In the genomic region with DNA sequence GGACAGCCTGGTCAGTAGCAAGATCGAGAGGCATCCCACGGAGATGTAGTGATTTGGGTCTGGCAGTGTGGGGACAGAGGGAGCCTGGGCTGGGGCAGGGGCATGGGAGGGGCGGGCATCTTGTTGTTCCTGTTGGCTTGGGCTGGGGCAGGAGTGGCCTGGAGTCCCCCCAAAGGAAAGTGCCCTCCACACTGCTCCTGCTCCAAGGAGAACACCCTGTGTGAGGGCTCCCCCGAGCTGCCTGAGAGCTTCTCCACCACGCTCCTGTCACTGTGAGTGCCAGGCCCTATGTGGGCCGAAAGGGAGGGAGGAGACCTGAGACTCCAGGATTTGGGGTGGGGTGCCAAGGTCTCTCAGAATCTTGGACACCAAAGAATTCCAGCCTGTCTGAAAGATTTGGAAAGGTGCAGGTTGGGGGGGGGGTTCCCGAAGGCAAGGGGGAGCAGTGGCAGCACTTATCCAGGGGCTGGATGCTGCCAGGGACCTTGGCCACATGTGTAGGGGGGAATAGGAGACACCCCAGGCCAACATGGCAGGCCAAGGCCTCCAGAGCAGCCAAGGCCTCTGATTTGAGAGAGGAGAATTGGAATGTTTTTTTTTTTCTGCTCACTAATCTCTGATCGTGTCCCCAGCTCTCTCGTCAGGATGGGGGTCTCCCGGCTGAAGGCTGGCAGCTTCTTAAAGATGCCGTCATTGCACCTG, we compare ENCODE assay signal across 17 mouse cellular contexts. TPM values are rescaled to one million over a fixed set of nuclear protein-coding genes. Genes with fewer than 3 reads are reported as not detected.
DNase-seq lines count a peak whose midpoint lies in the region; ATAC-seq and TF ChIP-seq lines count a peak whose summit lies in the region.
"Had no signal": no experiment of that assay in that cellular context is flagged by ENCODE, and none has a peak within 500 bp of the region (broad histone marks: within the 10 kb centered on the region; RNA-seq: fewer than 3 reads in every experiment).

No protein-coding gene starts in this region.

- TF ChIP-seq POLR2A in testis, adult 2 months (IDR thresholded peaks at IDR 0.05; ENCODE audit: control insufficient read depth, low read depth, low read length), result no peak
- no peak for TF ChIP-seq POLR2A in kidney, adult 2 months (IDR thresholded peaks at IDR 0.05; ENCODE audit: low read depth, low read length)

- H3K9me3 ChIP-seq in intestine, embryonic 16.5 days (ENCODE audit: control insufficient read depth, low read length), result no peaks in the 10 kb centered on the region
- H3K9me3 ChIP-seq in intestine, postnatal 0 days (ENCODE audit: control insufficient read depth), result no peaks in the 10 kb centered on the region
- H3K9me3 ChIP-seq: heart, embryonic 13.5 days; limb, embryonic 13.5 days had no signal

- ATAC-seq in intestine, embryonic 16.5 days, result no peak
- no peak for ATAC-seq in intestine, postnatal 0 days
- ATAC-seq: liver, postnatal 0 days had no signal

- no peaks in the 10 kb centered on the region for H3K36me3 ChIP-seq in intestine, embryonic 16.5 days (ENCODE audit: control insufficient read depth, insufficient read depth, low read length)
- H3K36me3 ChIP-seq in intestine, postnatal 0 days (ENCODE audit: control insufficient read depth, insufficient read depth), result no peaks in the 10 kb centered on the region
- H3K36me3 ChIP-seq in testis, adult 2 months (ENCODE audit: control insufficient read depth, insufficient read depth, low read length), result no peaks in the 10 kb centered on the region
- no peaks in the 10 kb centered on the region for H3K36me3 ChIP-seq in kidney, adult 2 months (ENCODE audit: control insufficient read depth, insufficient read depth, low read length)
- H3K36me3 ChIP-seq: heart, embryonic 13.5 days; limb, embryonic 13.5 days had no signal

- H3K9ac ChIP-seq in intestine, embryonic 16.5 days (ENCODE audit: low read depth, low read length), result 0 out of 2 replicates have a peak overlapping the region, but pooled peaks have one; percentile 14
- no peak overlapping the region for H3K9ac ChIP-seq in intestine, postnatal 0 days (ENCODE audit: low read depth, low read length)
- H3K9ac ChIP-seq: heart, embryonic 13.5 days; limb, embryonic 13.5 days; liver, postnatal 0 days had no signal

- H3K4me1 ChIP-seq in intestine, embryonic 16.5 days (ENCODE audit: control insufficient read depth, insufficient read depth, low read length), result peaks cover 5% of the 10 kb centered on the region; the same call in 1 of the 2 replicates
- H3K4me1 ChIP-seq in intestine, postnatal 0 days (replicated peaks; ENCODE audit: control insufficient read depth, insufficient read depth, low read length), result no peaks in the 10 kb centered on the region
- H3K4me1 ChIP-seq in testis, adult 2 months (ENCODE audit: control insufficient read depth, insufficient read depth, low read length), result peaks cover 6% of the 10 kb centered on the region
- no peaks in the 10 kb centered on the region for H3K4me1 ChIP-seq in kidney, adult 2 months (ENCODE audit: control insufficient read depth, insufficient read depth, low read length)

- H3K4me2 ChIP-seq in intestine, embryonic 16.5 days (ENCODE audit: low read depth, low read length), result no peak overlapping the region
- H3K4me2 ChIP-seq in intestine, postnatal 0 days (replicated peaks; ENCODE audit: low read depth), result no peak overlapping the region
- H3K4me2 ChIP-seq: heart, embryonic 13.5 days; limb, embryonic 13.5 days had no signal

- H3K27ac ChIP-seq in intestine, embryonic 16.5 days (ENCODE audit: low read length), result no peak overlapping the region
- no peak overlapping the region for H3K27ac ChIP-seq in intestine, postnatal 0 days (ENCODE audit: low read depth, low read length)
- peak overlapping the region; percentile 37; the same call in 1 of the 2 replicates for H3K27ac ChIP-seq in testis, adult 2 months (ENCODE audit: control insufficient read depth, insufficient read depth, low read depth, low read length)
- no peak overlapping the region for H3K27ac ChIP-seq in kidney, adult 2 months (ENCODE audit: insufficient read depth, low read depth, low read length)
- H3K27ac ChIP-seq: heart, embryonic 13.5 days; limb, embryonic 13.5 days; macrophage had no signal

- peak; percentile 54 to 56 for DNase-seq in cerebellum, postnatal 10 days
- DNase-seq in cerebellum, postnatal 36 days, result no peak
- no peak for DNase-seq in testis, postnatal 14 days (ENCODE audit: low spot score)
- no peak for DNase-seq in kidney, adult 2 months
- no peak for DNase-seq in lung, postnatal 14 days
- DNase-seq: adrenal gland, adult 2 months; cerebellum, postnatal 25 days; gastrocnemius, postnatal 14 days; kidney, postnatal 14 days; liver, postnatal 0 days; thymus, adult 18-20 months had no signal

- no peaks in the 10 kb centered on the region for H3K27me3 ChIP-seq in intestine, embryonic 16.5 days (replicated peaks; ENCODE audit: control insufficient read depth, insufficient read depth, low read length)
- H3K27me3 ChIP-seq in intestine, postnatal 0 days (replicated peaks; ENCODE audit: control insufficient read depth, insufficient read depth, low read length), result no peaks in the 10 kb centered on the region
- no peaks in the 10 kb centered on the region for H3K27me3 ChIP-seq in testis, adult 2 months (ENCODE audit: control insufficient read depth, insufficient read depth, low read length)
- H3K27me3 ChIP-seq in kidney, adult 2 months (replicated peaks; ENCODE audit: control insufficient read depth, insufficient read depth, low read length), result no peaks in the 10 kb centered on the region
- H3K27me3 ChIP-seq: limb, embryonic 13.5 days had no signal

- WGBS in intestine, embryonic 16.5 days, result 75% methylated on average over 11 of the region's 11 CpGs
- 81% methylated on average over 11 of the region's 11 CpGs for WGBS in intestine, postnatal 0 days
- 81% methylated on average over 11 of the region's 11 CpGs for WGBS in kidney, adult 2 months

- H3K4me3 ChIP-seq in intestine, embryonic 16.5 days (ENCODE audit: low read length), result no peak overlapping the region
- H3K4me3 ChIP-seq in intestine, postnatal 0 days (ENCODE audit: low read depth, low read length), result no peak overlapping the region
- no peak overlapping the region for H3K4me3 ChIP-seq in testis, adult 2 months (ENCODE audit: control insufficient read depth, low read depth, low read length)
- H3K4me3 ChIP-seq in kidney, adult 2 months (ENCODE audit: insufficient read depth, low read depth, low read length), result no peak overlapping the region
- H3K4me3 ChIP-seq: heart, embryonic 13.5 days; limb, embryonic 13.5 days had no signal

- TF ChIP-seq CTCF in intestine, postnatal 0 days (IDR thresholded peaks at IDR 0.05; ENCODE audit: low read depth), result no peak
- no peak for TF ChIP-seq CTCF in testis, adult 2 months (IDR thresholded peaks at IDR 0.05; ENCODE audit: control insufficient read depth, insufficient read depth, insufficient replicate concordance, low read depth, low read length)
- no peak for TF ChIP-seq CTCF in kidney, adult 2 months (conservative IDR thresholded peaks at IDR 0.05; ENCODE audit: insufficient read depth, insufficient read length, low read depth, low read length)

RNA-seq across cellular contexts. Expression of gene Lgi4, which starts 0.9 kb away (rescaled TPM):
- 0.83 and 1.4 TPM in 2 replicates for polyA plus RNA-seq in intestine, embryonic 16.5 days (2015; fragmentation: Nextera tagmentation; extraction: Ambion mirVana)
- 0.70 and 0.78 TPM in 2 replicates for polyA plus RNA-seq in intestine, postnatal 0 days (2015; fragmentation: Nextera tagmentation; extraction: Ambion mirVana)
- 2.0 TPM in 2 replicates for polyA plus RNA-seq in testis, adult 2 months (2012; rRNA removed)
- 0.99 and 2.2 TPM in 2 replicates for polyA plus RNA-seq in kidney, adult 2 months (2012; rRNA removed)
- polyA plus RNA-seq: liver, postnatal 0 days had no signal

RNA-seq across cellular contexts. Expression of gene Fxyd1, which starts 3.1 kb away (rescaled TPM):
- 62.6 and 71.9 TPM in 2 replicates for polyA plus RNA-seq in intestine, embryonic 16.5 days (2015; fragmentation: Nextera tagmentation; extraction: Ambion mirVana)
- 78.9 and 83.1 TPM in 2 replicates for polyA plus RNA-seq in intestine, postnatal 0 days (2015; fragmentation: Nextera tagmentation; extraction: Ambion mirVana)
- polyA plus RNA-seq in testis, adult 2 months (2012; rRNA removed), result 94.7 and 104 TPM in 2 replicates
- 107 and 119 TPM in 2 replicates for polyA plus RNA-seq in kidney, adult 2 months (2012; rRNA removed)
- polyA plus RNA-seq: macrophage had no signal

RNA-seq across cellular contexts. Expression of gene Fxyd7, which starts 8.8 kb away (rescaled TPM):
- polyA plus RNA-seq in intestine, embryonic 16.5 days (2015; fragmentation: Nextera tagmentation; extraction: Ambion mirVana), result 20.1 and 22.0 TPM in 2 replicates
- polyA plus RNA-seq in intestine, postnatal 0 days (2015; fragmentation: Nextera tagmentation; extraction: Ambion mirVana), result 15.2 and 16.2 TPM in 2 replicates
- polyA plus RNA-seq in testis, adult 2 months (2012; rRNA removed), result 1.3 and 1.6 TPM in 2 replicates
- polyA plus RNA-seq in kidney, adult 2 months (2012; rRNA removed), result 1.8 and 2.2 TPM in 2 replicates
- polyA plus RNA-seq: macrophage had no signal

RNA-seq across cellular contexts. Expression of gene Fxyd3, which starts 16.4 kb away (rescaled TPM):
- polyA plus RNA-seq in intestine, embryonic 16.5 days (2015; fragmentation: Nextera tagmentation; extraction: Ambion mirVana), result 71.2 and 73.7 TPM in 2 replicates
- 40.4 and 48.0 TPM in 2 replicates for polyA plus RNA-seq in intestine, postnatal 0 days (2015; fragmentation: Nextera tagmentation; extraction: Ambion mirVana)
- polyA plus RNA-seq in testis, adult 2 months (2012; rRNA removed), result 0.64 and 6.4 TPM in 2 replicates
- 4.8 and 5.1 TPM in 2 replicates for polyA plus RNA-seq in kidney, adult 2 months (2012; rRNA removed)
- polyA plus RNA-seq: macrophage had no signal

RNA-seq across cellular contexts. Expression of gene Fxyd5, which starts 17.8 kb away (rescaled TPM):
- 22.5 and 26.9 TPM in 2 replicates for polyA plus RNA-seq in intestine, embryonic 16.5 days (2015; fragmentation: Nextera tagmentation; extraction: Ambion mirVana)
- polyA plus RNA-seq in intestine, postnatal 0 days (2015; fragmentation: Nextera tagmentation; extraction: Ambion mirVana), result 18.2 and 19.3 TPM in 2 replicates
- polyA plus RNA-seq in testis, adult 2 months (2012; rRNA removed), result 8.3 and 12.1 TPM in 2 replicates
- polyA plus RNA-seq in kidney, adult 2 months (2012; rRNA removed), result 37.2 and 54.2 TPM in 2 replicates

Comparison
In these comparisons a context has a peak if more than half of its experiments do, and no peak if none do; other contexts are left out.
1. DNase-seq: peak in cerebellum, postnatal 10 days (2 of 2); none in cerebellum, postnatal 36 days (0 of 2), testis, postnatal 14 days (single experiment), kidney, adult 2 months (single experiment) and lung, postnatal 14 days (single experiment).